Mouse (Mus musculus): Measurements from ENCODE around the gene Odf3b.
A peak's percentile ranks its signal among the peaks of the same experiment; 100 is the strongest.

Gene Odf3b

GRCm38 (mm10) chr15:89374801-89375534, 4.1 kb downstream of the Odf3b start:
- DNase-seq: no peak

DNA sequence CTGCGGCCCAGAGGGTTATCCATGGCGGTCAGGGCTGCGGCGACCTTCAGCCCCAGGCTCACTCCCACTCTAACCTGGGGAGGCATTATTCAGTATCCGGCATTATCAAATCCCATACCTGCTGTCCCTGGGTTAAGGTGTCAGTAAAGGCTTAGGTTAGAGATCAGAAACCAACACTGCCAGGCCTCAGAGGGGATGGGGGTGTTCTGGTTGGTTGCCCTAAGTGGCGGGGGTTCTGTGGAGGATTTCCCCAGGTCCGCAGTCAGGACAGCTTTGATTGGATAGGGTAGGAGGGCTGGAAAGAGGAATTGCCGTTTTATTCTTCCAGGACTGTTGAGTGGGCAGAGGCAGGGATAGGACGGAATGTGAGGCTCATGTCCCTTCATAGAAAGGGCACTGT, 4.7 kb downstream of the Odf3b start:
- DNase-seq: no peak

- peak; percentile 75 to 80 for DNase-seq
These were observed 5.3 kb downstream of the Odf3b start, which contains the start of gene Sco2 for GRCm38 (mm10) chr15:89373762-89374248. Sco2 (minus strand) TSS chr15:89373846.

- peak; percentile 70 to 78 for DNase-seq
These were observed 5.9 kb downstream of the Odf3b start for GRCm38 (mm10) chr15:89373027-89373761.

GRCm38 (mm10) chr15:89372536-89372935, 6.5 kb downstream of the Odf3b start:
- DNase-seq: no peak

DNA sequence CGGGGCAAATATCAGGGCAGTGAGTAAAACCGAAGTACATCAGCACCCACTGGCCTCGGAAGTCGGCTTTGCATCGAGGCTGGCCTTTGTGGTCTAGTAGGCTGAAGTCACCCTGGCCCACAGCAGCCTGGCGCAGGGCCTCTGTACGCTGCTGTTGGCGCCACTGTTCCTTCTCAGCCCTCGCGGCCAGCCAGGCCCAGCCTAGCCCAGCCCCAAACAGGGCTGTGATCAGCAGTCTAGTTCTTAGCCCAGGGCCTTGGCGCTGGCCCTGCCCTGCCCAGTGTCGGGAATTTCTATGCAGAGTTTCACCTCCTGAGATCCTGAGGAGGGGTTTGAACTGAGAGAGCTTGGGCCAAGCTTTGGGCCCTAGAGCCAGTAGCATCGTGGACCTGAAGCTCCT, 7.0 kb downstream of the Odf3b start:
- no peak for DNase-seq

- no peak for DNase-seq
These were observed 13.9 kb downstream of the Odf3b start for GRCm38 (mm10) chr15:89365141-89365551.

DNA sequence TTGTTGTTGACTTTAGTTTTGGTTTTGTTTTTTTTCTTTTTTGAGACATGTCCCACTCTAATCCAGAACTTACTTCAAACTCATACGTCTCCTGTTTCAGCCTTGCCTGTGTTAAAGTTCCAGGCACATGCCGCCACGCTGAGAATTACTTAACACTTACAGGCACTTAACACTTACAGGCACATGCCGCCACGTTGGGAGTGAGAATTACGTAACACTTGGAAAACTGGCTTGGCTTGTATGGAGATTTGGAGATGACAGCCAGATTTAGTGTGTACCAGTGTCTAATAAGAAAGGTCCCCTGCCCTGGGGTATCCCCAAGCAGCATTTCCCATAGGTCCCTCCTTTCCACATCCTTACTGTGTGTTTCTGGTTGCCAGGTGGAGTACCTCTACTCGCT, 16.0 kb downstream of the Odf3b start:
- DNase-seq: no peak

- no peak for DNase-seq
These were observed 20.3 kb downstream of the Odf3b start for GRCm38 (mm10) chr15:89358784-89359183.

- peak; percentile 48 to 75 for DNase-seq
These were observed 22.7 kb downstream of the Odf3b start for GRCm38 (mm10) chr15:89356372-89356771.

DNA sequence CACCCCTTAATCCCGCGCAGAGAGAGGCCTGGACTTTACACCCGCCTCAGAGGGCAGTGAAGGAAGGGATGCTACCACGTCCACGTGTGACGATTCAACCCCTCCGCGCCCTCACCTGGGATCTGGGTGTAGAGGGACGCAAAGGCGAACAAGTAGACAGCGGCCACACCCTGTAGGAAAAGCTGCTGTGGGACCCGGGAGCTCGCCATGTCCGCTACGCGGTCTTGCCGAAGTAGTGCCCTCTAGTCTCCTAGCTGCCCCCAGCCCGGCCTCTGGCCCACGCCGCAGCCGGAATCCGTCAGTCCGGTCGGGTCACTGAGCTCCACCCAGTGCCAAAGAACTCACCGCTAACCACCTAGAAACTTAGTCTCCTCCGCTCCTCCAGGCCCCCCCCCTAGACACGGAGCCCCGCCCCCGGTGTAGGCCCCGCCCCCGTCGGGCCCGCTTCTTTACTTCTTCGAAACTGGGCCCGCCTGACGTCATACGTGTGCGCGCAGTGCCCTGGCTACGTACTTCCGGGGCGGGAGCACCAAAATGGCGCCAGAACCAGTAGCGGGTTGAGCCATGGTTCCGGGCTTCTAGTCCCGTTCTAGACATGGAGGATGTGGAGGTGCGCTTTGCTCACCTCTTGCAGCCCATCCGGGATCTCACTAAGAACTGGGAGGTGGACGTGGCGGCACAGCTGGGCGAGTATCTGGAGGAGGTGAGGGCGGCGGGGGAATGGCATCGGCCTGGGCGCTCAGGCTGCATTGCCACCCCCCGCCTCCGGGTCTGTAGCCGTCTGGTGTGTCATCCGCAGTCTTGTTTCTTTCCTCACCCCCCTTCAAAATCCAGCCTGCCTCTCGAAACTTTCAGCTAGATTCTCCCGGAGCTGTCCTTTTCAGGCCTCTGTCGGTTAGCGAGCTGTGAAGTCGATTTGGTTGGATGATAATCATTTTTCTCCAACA, 23.6 kb downstream of the Odf3b start, which contains the start of the genes Lmf2 and Ncaph2:
Gene Lmf2, minus strand, starts transcription at position 419 of the 947 bp plus-strand sequence.
Gene Ncaph2, plus strand, starts transcription at position 479 of the 947 bp plus-strand sequence.
- peak; percentile 89 to 90 for DNase-seq

DNA sequence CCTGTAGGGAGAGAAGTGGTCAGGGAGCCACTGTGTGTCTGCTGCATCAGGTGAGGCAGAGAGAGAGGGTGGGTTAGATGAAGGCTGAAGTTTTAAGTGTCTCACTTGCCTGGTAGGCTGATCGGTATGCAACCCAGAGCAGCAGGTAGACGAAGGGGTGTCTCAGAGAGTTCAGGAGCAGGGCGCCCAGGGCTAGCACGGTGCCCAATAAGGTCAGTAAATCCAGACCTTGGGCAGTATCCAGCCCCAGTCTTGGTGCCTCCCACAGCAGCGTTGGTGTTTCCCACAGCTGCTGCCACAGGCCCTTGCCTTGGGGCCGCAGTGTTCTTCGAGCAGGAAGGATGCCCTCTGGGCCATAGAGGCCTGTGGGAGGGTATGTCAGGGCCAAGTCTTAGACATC, 24.6 kb downstream of the Odf3b start:
- DNase-seq: no peak

DNA sequence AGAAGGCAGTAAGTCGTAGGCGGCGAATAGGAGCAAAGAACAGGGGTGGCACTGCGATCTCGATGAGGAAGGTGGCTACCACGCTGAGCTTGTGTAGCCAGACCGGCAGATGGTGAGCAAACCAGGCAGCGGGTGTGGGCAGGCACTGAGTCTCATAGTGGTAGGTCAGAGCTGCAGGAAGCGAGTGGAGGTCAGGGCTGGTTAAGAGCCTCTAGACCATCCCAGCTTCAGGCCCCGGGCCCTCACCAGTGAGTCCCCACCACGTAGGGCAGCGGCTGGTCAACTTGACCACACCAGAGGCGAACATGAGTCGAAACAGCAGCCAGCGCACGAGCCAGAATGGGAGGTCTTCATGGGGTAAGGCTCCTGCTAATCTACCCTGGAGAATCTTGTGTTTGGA, 25.2 kb downstream of the Odf3b start:
- no peak for DNase-seq

DNA sequence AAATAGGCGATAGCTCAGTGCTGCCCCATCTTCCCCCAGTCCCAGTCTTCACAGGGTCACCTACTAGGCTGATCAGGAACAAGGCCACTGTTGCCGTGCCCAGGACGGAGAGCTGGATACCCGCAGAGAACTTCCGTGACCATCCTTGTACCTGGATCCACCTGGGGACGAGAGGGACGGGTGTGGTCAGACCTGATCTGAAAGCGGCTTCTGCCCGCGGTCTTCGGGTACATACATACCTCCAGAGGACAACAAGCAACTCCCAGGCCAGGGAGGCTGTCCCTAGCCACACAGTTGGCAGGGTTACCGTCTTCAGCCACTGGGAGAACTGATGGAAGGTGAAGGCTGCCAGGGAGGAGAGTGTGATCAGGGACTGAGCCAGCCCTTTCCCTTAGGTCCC, 26.3 kb downstream of the Odf3b start:
- no peak for DNase-seq

- no peak for DNase-seq
These were observed 27.0 kb downstream of the Odf3b start for GRCm38 (mm10) chr15:89352054-89352453.

- DNase-seq: no peak
These were observed 27.8 kb downstream of the Odf3b start for GRCm38 (mm10) chr15:89351302-89351701.

- DNase-seq: no peak
These were observed 28.6 kb downstream of the Odf3b start for GRCm38 (mm10) chr15:89350447-89350846.

DNA sequence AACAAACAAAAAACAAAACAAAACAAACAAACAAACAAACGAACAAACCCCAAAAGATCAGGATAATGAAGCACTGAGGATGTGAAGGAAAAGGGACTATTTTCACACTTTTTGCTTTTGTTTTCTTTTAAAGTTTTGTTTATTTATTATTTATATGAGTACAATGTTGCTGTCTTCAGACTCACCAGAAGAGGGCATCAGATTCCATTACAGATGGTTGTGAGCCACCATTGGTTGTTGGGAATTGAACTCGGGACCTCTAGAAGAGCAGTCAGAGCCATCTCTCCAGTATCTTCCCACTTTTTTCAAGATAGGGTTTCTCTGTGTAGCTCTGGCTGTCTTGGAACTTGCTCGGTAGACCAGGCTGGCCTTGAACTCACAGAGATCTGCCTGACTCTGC, 35.8 kb downstream of the Odf3b start:
- no peak for DNase-seq

DNA sequence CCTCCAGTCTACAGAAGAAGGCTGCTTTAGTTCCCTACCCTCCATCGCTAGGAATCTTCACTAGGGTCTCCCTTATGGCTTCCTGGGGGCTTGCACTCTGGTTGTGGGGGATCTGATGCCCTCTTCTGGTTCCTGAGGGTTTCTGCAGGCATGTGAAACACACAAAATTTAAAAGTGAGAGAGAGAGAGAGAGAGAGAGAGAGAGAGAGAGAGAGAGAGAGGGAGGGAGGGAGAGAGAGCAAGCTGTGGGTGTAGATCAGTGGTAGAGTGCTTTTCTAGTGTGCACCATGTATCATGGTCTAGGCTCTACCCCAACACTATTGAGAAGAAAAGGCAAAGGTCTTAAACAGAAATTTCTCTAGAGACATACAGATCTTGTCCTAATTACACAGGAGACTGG, 37.4 kb downstream of the Odf3b start:
- DNase-seq: no peak

DNA sequence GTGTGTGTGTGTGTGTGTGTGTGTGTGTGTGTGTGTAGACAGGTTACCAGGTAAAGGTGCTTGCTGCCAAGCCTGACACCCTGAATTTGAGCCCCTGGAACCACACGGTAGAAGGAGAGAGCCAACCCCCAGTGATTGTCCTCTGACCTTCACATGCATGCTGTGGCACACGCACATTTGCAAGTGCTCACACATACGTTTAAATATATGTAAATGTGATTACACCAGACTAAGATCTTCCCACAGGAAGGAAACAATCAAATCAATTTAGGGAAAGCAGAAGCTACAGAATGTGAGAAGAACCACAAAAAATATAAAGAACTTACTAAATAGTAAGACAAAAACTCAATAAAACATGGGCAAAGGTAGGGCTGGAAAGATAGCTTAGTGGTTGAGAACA, 38.9 kb downstream of the Odf3b start:
- no peak for DNase-seq

DNA sequence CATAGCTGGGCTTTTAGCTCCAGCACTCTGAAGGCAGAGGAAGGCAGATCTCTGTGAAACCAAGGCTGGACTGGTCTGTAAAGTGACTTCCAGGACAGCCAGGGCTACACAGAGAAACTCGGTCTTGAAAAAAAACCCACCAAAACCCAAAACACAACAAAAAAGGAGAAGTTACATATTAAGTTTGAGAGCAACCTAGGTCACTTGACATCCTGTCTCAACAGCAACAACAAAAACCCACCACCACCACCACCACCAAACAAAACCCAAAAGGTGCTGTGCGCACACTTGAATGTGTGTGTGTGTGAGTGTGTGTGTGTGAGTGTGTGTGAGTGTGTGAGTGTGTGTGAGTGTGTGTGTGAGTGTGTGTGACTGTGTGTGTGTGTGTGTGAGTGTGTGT, 39.4 kb downstream of the Odf3b start:
- DNase-seq: no peak

GRCm38 (mm10) chr15:89336422-89336821, 42.7 kb downstream of the Odf3b start:
- DNase-seq: no peak

Data from thymus, adult 18-20 months (tissue).